Mouse (Mus musculus) MEL (cell line): ENCODE measurements around the gene Hist1h2ae. TPM values are rescaled to one million over a fixed set of nuclear protein-coding genes. Genes with fewer than 3 reads are reported as not detected.
A peak's percentile ranks its signal among the peaks of the same experiment; 100 is the strongest.

Experiments used
- DNase-seq: peaks from one replicate; pipeline ENCODE4 v3.0.0; 2011; ENCODE audit warnings: low read depth, low spot score
- H3K27ac ChIP-seq: 2 replicates; pipeline ENCODE4 v1.5.1; 2012; ENCODE audit warnings: low read depth, mild to moderate bottlenecking, control low read depth, low read length, moderate library complexity; ENCODE audit not compliant: control insufficient read depth
- H3K27me3 ChIP-seq, 2 experiments: fragments of 150-350 bp in 1 of 2; sonication (generic) in 1 of 2; 2 replicates each; pipeline ENCODE4 v1.6.1; 2012; ENCODE audit warnings: low read length in 2 of 2, mild to moderate bottlenecking in 2 of 2, improper control_type of control experiment in 1 of 2, moderate library complexity in 1 of 2; ENCODE audit not compliant: insufficient read depth in 2 of 2, control insufficient read depth in 1 of 2
- H3K36me3 ChIP-seq, 2 experiments: 2 replicates each; pipeline ENCODE4 v1.6.1; 2012 to 2014; ENCODE audit warnings: low read length in 2 of 2, improper control_type of control experiment in 1 of 2, inconsistent platforms in 1 of 2, mild to moderate bottlenecking in 1 of 2; ENCODE audit not compliant: insufficient read depth in 2 of 2, control insufficient read depth in 1 of 2
- H3K4me1 ChIP-seq, 2 experiments: fragments of 150-350 bp in 1 of 2; sonication (generic) in 1 of 2; 2 replicates each; pipeline ENCODE4 v1.6.1; 2012; ENCODE audit warnings: low read length in 2 of 2, improper control_type of control experiment in 1 of 2, mild to moderate bottlenecking in 1 of 2; ENCODE audit not compliant: insufficient read depth in 2 of 2, control insufficient read depth in 1 of 2
- H3K4me3 ChIP-seq, 2 experiments: fragments of 150-350 bp in 1 of 2; sonication (generic) in 1 of 2; 2 replicates each; pipeline ENCODE4 v1.5.1; 2012; ENCODE audit warnings: low read depth in 2 of 2, low read length in 2 of 2, mild to moderate bottlenecking in 2 of 2, moderate library complexity in 2 of 2, control low read depth in 1 of 2, improper control_type of control experiment in 1 of 2; ENCODE audit not compliant: control insufficient read depth in 1 of 2, insufficient read depth in 1 of 2
- H3K79me2 ChIP-seq: 2 replicates; pipeline ENCODE4 v1.6.1; 2012; ENCODE audit warnings: mild to moderate bottlenecking, low read length, moderate library complexity; ENCODE audit not compliant: control insufficient read depth, poor library complexity, insufficient read depth
- H3K9ac ChIP-seq: 2 replicates; pipeline ENCODE4 v1.6.1; 2012; ENCODE audit warnings: low read depth, mild to moderate bottlenecking, control low read depth, low read length, moderate library complexity; ENCODE audit not compliant: control insufficient read depth, poor library complexity, severe bottlenecking
- H3K9me3 ChIP-seq: fragments of 150-350 bp; sonication (generic); replicated peaks from 2 replicates; pipeline ENCODE4 v1.6.1; 2012; ENCODE audit warnings: mild to moderate bottlenecking, low read length, improper control_type of control experiment, moderate library complexity; ENCODE audit not compliant: insufficient read depth
- E2F4 ChIP-seq: IDR thresholded peaks from 2 replicates; pipeline ENCODE4 v1.6.1; 2011; ENCODE audit warnings: low read depth, low read length, improper control_type of control experiment, borderline replicate concordance
- ELF1 ChIP-seq: IDR thresholded peaks from 2 replicates; pipeline ENCODE4 v1.6.1; 2014; ENCODE audit warnings: low read depth, mild to moderate bottlenecking, inconsistent platforms, low read length, improper control_type of control experiment, moderate library complexity
- EP300 ChIP-seq, 2 experiments: IDR thresholded peaks; 2 replicates each; pipeline ENCODE4 v1.6.1; 2011; ENCODE audit warnings: improper control_type of control experiment in 2 of 2, low read length in 2 of 2, low read depth in 1 of 2, mild to moderate bottlenecking in 1 of 2
- MAFK ChIP-seq: IDR thresholded peaks from 2 replicates; pipeline ENCODE4 v1.6.1; 2011; ENCODE audit warnings: low read depth, mild to moderate bottlenecking, low read length, improper control_type of control experiment, borderline replicate concordance
- MAX ChIP-seq: IDR thresholded peaks from 2 replicates; pipeline ENCODE4 v1.6.1; 2011; ENCODE audit warnings: low read length, improper control_type of control experiment
- MAZ ChIP-seq: IDR thresholded peaks from 2 replicates; pipeline ENCODE4 v1.6.1; 2012; ENCODE audit warnings: low read depth, mild to moderate bottlenecking, inconsistent platforms, low read length, improper control_type of control experiment
- MEF2A ChIP-seq: IDR thresholded peaks from 2 replicates; pipeline ENCODE4 v1.6.1; 2014; ENCODE audit warnings: low read depth, mild to moderate bottlenecking, inconsistent platforms, low read length, improper control_type of control experiment; ENCODE audit not compliant: poor library complexity, insufficient replicate concordance, severe bottlenecking; ENCODE audit errors: extremely low read depth
- MYC ChIP-seq: IDR thresholded peaks from 2 replicates; pipeline ENCODE4 v1.6.1; 2011; ENCODE audit warnings: low read depth, mild to moderate bottlenecking, low read length, improper control_type of control experiment, moderate library complexity
- NELFE ChIP-seq: IDR thresholded peaks from 2 replicates; pipeline ENCODE4 v1.6.1; 2011; ENCODE audit warnings: low read depth, low read length, improper control_type of control experiment
- POLR2A ChIP-seq, 2 experiments: IDR thresholded peaks; 2 replicates each; pipeline ENCODE4 v1.6.1; 2011 to 2012; ENCODE audit warnings: low read length in 2 of 2, mild to moderate bottlenecking in 2 of 2, control low read depth in 1 of 2, improper control_type of control experiment in 1 of 2, low read depth in 1 of 2, moderate library complexity in 1 of 2; ENCODE audit not compliant: control insufficient read depth in 1 of 2, insufficient read depth in 1 of 2, poor library complexity in 1 of 2
- POLR2AphosphoS5 ChIP-seq: IDR thresholded peaks from 2 replicates; pipeline ENCODE4 v1.6.1; 2012; ENCODE audit warnings: low read depth, borderline replicate concordance, mild to moderate bottlenecking, inconsistent platforms, low read length, moderate library complexity, mixed read lengths
- RAD21 ChIP-seq: IDR thresholded peaks from 2 replicates; pipeline ENCODE4 v1.6.1; 2011; ENCODE audit warnings: mild to moderate bottlenecking, low read depth, low read length, improper control_type of control experiment
- TBP ChIP-seq: IDR thresholded peaks from 2 replicates; pipeline ENCODE4 v1.8.0; 2011; ENCODE audit warnings: low read depth, low read length, improper control_type of control experiment
- UBTF ChIP-seq: IDR thresholded peaks from 2 replicates; pipeline ENCODE4 v1.6.1; 2012; ENCODE audit warnings: low read depth, mild to moderate bottlenecking, inconsistent platforms, low read length, improper control_type of control experiment, moderate library complexity, borderline replicate concordance; ENCODE audit not compliant: insufficient read depth
- polyA plus RNA-seq, 2 experiments: library from polyadenylated mRNA; stranded (reverse) in 1 of 2; unstranded in 1 of 2; fragments of >175 nt in 1 of 2; fragments of >200 nt in 1 of 2; gene quantifications; 2 replicates each; pipeline versions ENCODE4 v1.2.1 to v1.2.4; 2012; ENCODE audit warnings: low replicate concordance in 2 of 2, low read depth in 1 of 2; ENCODE audit not compliant: insufficient read length in 2 of 2, insufficient read depth in 1 of 2, missing spikeins in 1 of 2
- total RNA-seq: library from RNA; depleted of rRNA; stranded (reverse); fragments of 300-350 nt; gene quantifications from 2 replicates; pipeline ENCODE4 v1.2.3, GENCODE M21; 2012

Gene Hist1h2ae
- total and polyA plus RNA-seq, 3 experiments, result 3.3 to 560 TPM; not detected in 1

- no peaks in the 10 kb centered on the region for H3K27me3 ChIP-seq
- H3K79me2 ChIP-seq, result peaks cover 4% of the 10 kb centered on the region; the same call in 1 of the 2 replicates
- no peak overlapping the region; the same call in 1 of the 2 replicates for H3K27ac ChIP-seq
- peaks cover 0 to 30% of the 10 kb centered on the region in 2 experiments; a peak in 2 of 4 replicates for H3K36me3 ChIP-seq
- no peak overlapping the region for H3K4me3 ChIP-seq
- no peaks in the 10 kb centered on the region for H3K9me3 ChIP-seq
- H3K4me1 ChIP-seq, result peaks cover 2 to 4% of the 10 kb centered on the region in 2 experiments; a peak in 3 of 4 replicates
- TF ChIP-seq ELF1, result no peak
- TF ChIP-seq MAFK, result no peak
- no peak for TF ChIP-seq MEF2A
- no peak for TF ChIP-seq MAX
- TF ChIP-seq POLR2A (IDR thresholded peaks at IDR 0.05; ENCODE audit: control insufficient read depth in 1 of 2, insufficient read depth in 1 of 2, low read depth in 1 of 2, low read length in 2 of 2, poor library complexity in 1 of 2), result no peak
- TF ChIP-seq NELFE, result no peak
- no peak for TF ChIP-seq MAZ
- TF ChIP-seq E2F4, result no peak
- TF ChIP-seq EP300 (IDR thresholded peaks at IDR 0.05; ENCODE audit: low read depth in 1 of 2, low read length in 2 of 2), result no peak
- no peak for TF ChIP-seq TBP
- no peak for TF ChIP-seq RAD21
- no peak for TF ChIP-seq MYC
- TF ChIP-seq, all 39 proteins: peak for 0
- peak; percentile 61 for DNase-seq
- H3K9ac ChIP-seq, result peak overlapping the region; percentile 16
Measured at GRCm38 (mm10) chr13:23537006-23537710, 33.9 kb downstream of the Hist1h2ae start.

GRCm38 (mm10) chr13:23536076-23536822 is 34.8 kb downstream of the Hist1h2ae start:
- DNase-seq, result peak; percentile 84
- H3K9ac ChIP-seq, result peak overlapping the region; percentile 75
- no peaks in the 10 kb centered on the region for H3K9me3 ChIP-seq
- peaks cover 0 to 33% of the 10 kb centered on the region in 2 experiments; a peak in 2 of 4 replicates for H3K36me3 ChIP-seq
- TF ChIP-seq UBTF, result no peak
- TF ChIP-seq POLR2A (IDR thresholded peaks at IDR 0.05; ENCODE audit: control insufficient read depth in 1 of 2, insufficient read depth in 1 of 2, low read depth in 1 of 2, low read length in 2 of 2, poor library complexity in 1 of 2), result peak in 1 of 2 experiments; percentile 40; a peak in 1 of 4 replicates
- TF ChIP-seq POLR2AphosphoS5, result peak; percentile 8; the same call in 1 of the 2 replicates
- TF ChIP-seq, all 39 proteins: peak for 2
- peak overlapping the region; percentile 10 to 56 for H3K4me3 ChIP-seq
- H3K27ac ChIP-seq, result peak overlapping the region; percentile 94
- H3K27me3 ChIP-seq, result no peaks in the 10 kb centered on the region
- H3K4me1 ChIP-seq, result peaks cover 2 to 4% of the 10 kb centered on the region in 2 experiments; a peak in 3 of 4 replicates
- H3K79me2 ChIP-seq, result peaks cover 4% of the 10 kb centered on the region; the same call in 1 of the 2 replicates
